Comparison of ENCODE assay signal across 8 mouse cellular contexts in genomic region chr12:57196608-57197362, GRCm38 (mm10). TPM values are rescaled to one million over a fixed set of nuclear protein-coding genes. Genes with fewer than 3 reads are reported as not detected.
DNase-seq lines count a peak whose midpoint lies in the region; ATAC-seq and TF ChIP-seq lines count a peak whose summit lies in the region.

No protein-coding gene starts in this region.

- peak overlapping the region; percentile 37 for H3K9ac ChIP-seq in intestine, postnatal 0 days (ENCODE audit: low read depth, low read length)

- no peak overlapping the region for H3K27ac ChIP-seq in intestine, postnatal 0 days (ENCODE audit: low read depth, low read length)

- H3K4me3 ChIP-seq in intestine, postnatal 0 days (ENCODE audit: low read depth, low read length): peak overlapping the region; percentile 53
- peak overlapping the region; percentile 4 for H3K4me3 ChIP-seq in lung, adult 2 months (replicated peaks; ENCODE audit: extremely low read depth, low read depth, low read length)

- no peaks in the 10 kb centered on the region for H3K36me3 ChIP-seq in intestine, postnatal 0 days (ENCODE audit: control insufficient read depth, insufficient read depth)

- ATAC-seq in granulocyte monocyte progenitor cell, adult 5-6 weeks (replicated peaks; ENCODE audit: poor library complexity, severe bottlenecking): peak; percentile 50
- peak; percentile 31; the same call in 1 of the 2 replicates for ATAC-seq in intestine, postnatal 0 days

- peaks cover 3% of the 10 kb centered on the region; the same call in 1 of the 2 replicates for H3K27me3 ChIP-seq in intestine, postnatal 0 days (replicated peaks; ENCODE audit: control insufficient read depth, insufficient read depth, low read length)

- no peaks in the 10 kb centered on the region for H3K4me1 ChIP-seq in intestine, postnatal 0 days (replicated peaks; ENCODE audit: control insufficient read depth, insufficient read depth, low read length)
- no peaks in the 10 kb centered on the region for H3K4me1 ChIP-seq in lung, adult 2 months (ENCODE audit: control insufficient read depth, insufficient read depth, low read length)

- 3% methylated on average over 56 of the region's 59 CpGs for WGBS in intestine, postnatal 0 days
- WGBS in lung, adult 2 months: 5% methylated on average over 59 of the region's 59 CpGs

- peak; percentile 24 for DNase-seq in ovary, postnatal 10 days (ENCODE audit: low spot score)
- DNase-seq in ovary, adult 18-20 months (ENCODE audit: low spot score): no peak
- peak; percentile 75 for DNase-seq in embryo, embryonic 10.5 days (ENCODE audit: low spot score)
- DNase-seq in lung, adult 2 months: peak; percentile 31
- peak; percentile 17 for DNase-seq in ovary, postnatal 14 days (ENCODE audit: low spot score)
- DNase-seq in layer of hippocampus, adult 9-11 months: no peak

- H3K9me3 ChIP-seq in intestine, postnatal 0 days (ENCODE audit: control insufficient read depth): no peaks in the 10 kb centered on the region

- TF ChIP-seq CTCF in intestine, postnatal 0 days (IDR thresholded peaks at IDR 0.05; ENCODE audit: low read depth): no peak
- TF ChIP-seq CTCF in lung, adult 2 months (IDR thresholded peaks at IDR 0.05; ENCODE audit: insufficient read depth, low read length): no peak

- H3K4me2 ChIP-seq in intestine, postnatal 0 days (replicated peaks; ENCODE audit: low read depth): peak overlapping the region; percentile 87

- no peak for TF ChIP-seq POLR2A in lung, adult 2 months (IDR thresholded peaks at IDR 0.05; ENCODE audit: borderline replicate concordance, extremely low read depth, low read depth, low read length)

RNA-seq across cellular contexts. Expression of gene Slc25a21, which starts 0.5 kb away (rescaled TPM):
- total RNA-seq in granulocyte monocyte progenitor cell, adult 5-6 weeks (2014; fragmentation: Nextera tagmentation): 0.19 TPM in 1 of 2 replicates, not detected in the other
- total RNA-seq in granulocyte monocyte progenitor cell, adult 5-6 weeks (2017): 0.31 and 0.56 TPM in 2 replicates
- polyA plus RNA-seq in intestine, postnatal 0 days (2015; fragmentation: Nextera tagmentation; extraction: Ambion mirVana): 0.08 TPM in 1 of 2 replicates, not detected in the other
- polyA plus RNA-seq in lung, adult 2 months (2012; rRNA removed): 0.04 TPM in 1 of 2 replicates, not detected in the other

RNA-seq across cellular contexts. Expression of gene Prps1l3, which starts 33.4 kb away (rescaled TPM):
- 26.6 and 36.6 TPM in 2 replicates for total RNA-seq in granulocyte monocyte progenitor cell, adult 5-6 weeks (2014; fragmentation: Nextera tagmentation)
- total RNA-seq in granulocyte monocyte progenitor cell, adult 5-6 weeks (2017): 70.2 and 101 TPM in 2 replicates
- 21.5 and 21.7 TPM in 2 replicates for polyA plus RNA-seq in intestine, postnatal 0 days (2015; fragmentation: Nextera tagmentation; extraction: Ambion mirVana)
- 10.4 and 11.1 TPM in 2 replicates for polyA plus RNA-seq in lung, adult 2 months (2012; rRNA removed)

RNA-seq across cellular contexts. Expression of gene Mipol1, which starts 33.4 kb away (rescaled TPM):
- 3.8 and 5.9 TPM in 2 replicates for total RNA-seq in granulocyte monocyte progenitor cell, adult 5-6 weeks (2014; fragmentation: Nextera tagmentation)
- total RNA-seq in granulocyte monocyte progenitor cell, adult 5-6 weeks (2017): 5.0 and 8.1 TPM in 2 replicates
- polyA plus RNA-seq in intestine, postnatal 0 days (2015; fragmentation: Nextera tagmentation; extraction: Ambion mirVana): 4.0 TPM in 2 replicates
- polyA plus RNA-seq in lung, adult 2 months (2012; rRNA removed): 1.6 and 1.9 TPM in 2 replicates

Comparison
In these comparisons a context has a peak if more than half of its experiments do, and no peak if none do; other contexts are left out.
1. DNase-seq: peak in ovary, postnatal 10 days (single experiment), embryo, embryonic 10.5 days (single experiment), lung, adult 2 months (single experiment) and ovary, postnatal 14 days (single experiment); none in ovary, adult 18-20 months (single experiment) and layer of hippocampus, adult 9-11 months (single experiment).